Mouse (Mus musculus): ENCODE measurements at regions not wholly inside any gene's neighbourhood (a gene's known extent, or its start where the extent isn't known, plus 50 kb on each side); places are given as distances from the start of the nearest gene placed in this dataset.

DNA sequence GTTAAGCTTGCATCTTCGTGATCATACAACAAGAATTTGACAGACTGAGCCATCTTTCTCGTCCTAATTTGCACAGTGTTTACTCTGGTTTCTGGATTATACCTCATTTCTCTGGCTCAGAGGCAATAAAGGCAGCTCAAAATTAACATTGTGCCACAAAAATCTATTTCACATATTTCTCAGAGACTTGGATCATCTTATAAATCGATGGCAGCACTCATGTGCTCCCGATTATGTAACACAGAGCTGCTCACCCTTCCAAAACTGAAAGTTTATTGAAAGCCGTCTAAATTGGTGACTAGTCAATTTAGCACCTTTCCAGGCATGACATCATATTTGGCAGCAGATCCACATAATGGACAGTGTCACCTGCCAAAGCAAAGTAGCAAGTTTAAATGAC lies 1020.7 kb upstream of the Lrrtm3 start:
- TF ChIP-seq HCFC1 (IDR thresholded peaks at IDR 0.05; ENCODE audit: borderline replicate concordance, insufficient read depth, low read length): no peak
- no peak for TF ChIP-seq ZNF384 (IDR thresholded peaks at IDR 0.05; ENCODE audit: low read depth, low read length)
